Mouse (Mus musculus) CD8-positive naive resting alpha-beta T cell, adult 2 months (primary cell): ENCODE measurements around the gene Gys1.
"Not testable (repeated sequence)": the region's sequence is repeated elsewhere in the genome, so short reads cannot be mapped to it uniquely, and the experiment has no call there.

Source experiments
- DNase-seq, 2 experiments: peaks; one replicate each; pipeline ENCODE4 v3.0.0; 2022; ENCODE audit warnings: low read depth in 2 of 2, low spot score in 2 of 2

Gys1 gene

GRCm38 (mm10) chr7:45455932-45456696, 21.5 kb downstream of the Gys1 start:
- no peak for DNase-seq

DNA sequence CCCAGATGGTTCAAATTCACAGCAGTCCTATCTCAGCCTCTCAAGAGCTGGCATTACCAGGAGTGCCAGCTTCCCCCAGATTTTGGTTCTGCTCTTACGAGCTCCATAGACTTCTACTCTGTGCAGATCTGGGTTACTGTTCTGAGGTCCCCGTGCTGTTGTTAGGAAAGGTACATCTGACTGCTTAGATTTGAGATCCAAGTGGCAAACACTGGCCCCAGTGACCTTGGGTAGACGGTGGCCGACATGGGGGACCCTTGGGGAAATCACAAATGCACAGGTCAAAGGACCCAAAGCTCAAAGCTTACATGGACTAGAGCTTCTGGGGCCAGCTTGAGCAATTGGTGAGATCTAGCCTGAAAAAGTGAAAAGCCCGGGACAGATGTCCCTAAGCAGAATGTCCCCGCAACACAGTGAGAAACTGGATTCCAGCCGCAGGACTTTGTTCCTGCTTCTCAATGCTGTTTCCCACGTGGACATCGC, 22.1 kb downstream of the Gys1 start:
- no peak for DNase-seq

GRCm38 (mm10) chr7:45457204-45458060, 22.8 kb downstream of the Gys1 start:
- DNase-seq, result no peak

DNA sequence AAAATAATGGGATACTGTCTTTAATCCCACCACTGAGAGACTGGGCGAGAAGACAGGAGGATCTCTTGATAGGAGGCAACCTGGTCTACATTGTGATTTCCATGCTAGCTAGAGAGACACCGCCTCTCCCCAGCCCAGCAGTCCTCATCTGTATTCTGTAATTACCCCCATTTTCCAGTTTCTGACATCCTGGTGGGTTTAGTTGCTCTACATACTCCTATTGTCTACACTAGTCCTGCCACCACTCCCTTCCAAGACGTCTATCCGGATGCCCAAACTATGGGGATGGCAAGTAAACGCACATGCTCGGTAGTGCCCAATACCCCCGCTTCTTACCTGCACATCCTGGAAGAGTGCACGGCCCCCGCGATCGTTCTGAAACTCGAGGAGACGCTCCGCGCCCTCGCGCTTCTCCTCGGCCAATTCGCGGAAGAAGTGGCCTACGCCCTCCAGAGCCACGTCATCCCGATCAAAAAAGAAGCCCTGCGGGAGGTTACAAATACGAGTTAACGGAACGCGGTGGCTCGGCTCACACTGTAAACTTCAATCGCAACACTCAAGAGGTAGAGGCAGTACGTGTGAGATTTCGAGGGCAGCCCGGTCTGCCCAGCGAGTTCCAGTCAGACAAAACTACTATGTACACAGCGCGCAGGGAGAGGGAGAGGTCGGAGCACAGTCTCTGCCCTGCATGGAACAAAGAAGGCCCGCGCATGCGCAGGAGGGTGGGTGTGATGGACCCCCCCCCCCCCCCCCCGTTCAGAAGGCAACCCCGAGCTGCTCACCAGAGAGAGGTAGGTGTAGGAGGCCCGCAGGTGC, 24.3 kb downstream of the Gys1 start:
- peak; percentile 60 to 70 for DNase-seq

DNA sequence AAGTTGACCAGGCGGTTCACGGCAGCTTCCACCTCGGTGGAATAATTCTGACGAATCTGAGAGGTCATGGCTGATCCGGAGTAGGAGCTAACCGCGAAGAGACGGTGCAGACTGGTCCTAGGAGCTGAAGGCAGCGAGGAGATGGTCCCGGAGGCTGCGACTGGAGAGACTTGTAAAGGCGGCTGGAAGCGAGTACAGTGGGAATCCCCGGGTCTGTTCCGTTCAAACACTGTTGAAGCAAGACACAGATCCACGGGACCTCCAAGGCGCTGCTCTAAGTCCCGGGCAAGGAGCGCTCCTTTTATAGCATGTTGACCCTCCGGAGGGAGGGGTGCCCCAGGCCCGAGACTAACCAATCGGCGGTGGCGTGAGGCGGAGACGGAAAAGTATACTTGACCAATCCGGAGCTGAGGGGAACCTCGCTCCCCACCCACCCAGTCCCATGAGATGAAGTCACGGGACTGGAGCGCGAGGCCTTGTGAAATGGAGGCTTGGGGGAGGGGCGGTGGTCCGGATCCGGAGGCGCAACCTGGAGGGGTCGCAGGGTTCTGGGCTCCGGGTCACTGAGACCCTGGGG, 25.0 kb downstream of the Gys1 start, which contains the start of gene Ftl1:
TSS of gene Ftl1 (minus strand) at position 321 of the 577 bp plus-strand sequence.
- peak; percentile 88 to 89 for DNase-seq

- DNase-seq, result no peak
Measured at GRCm38 (mm10) chr7:45460377-45460776, 25.7 kb downstream of the Gys1 start.

GRCm38 (mm10) chr7:45460860-45461314, 26.2 kb downstream of the Gys1 start:
- DNase-seq, result no peak

- DNase-seq, result no peak
Measured at GRCm38 (mm10) chr7:45461326-45461725, 26.7 kb downstream of the Gys1 start.

- no peak for DNase-seq
Measured at GRCm38 (mm10) chr7:45461781-45462180, 27.1 kb downstream of the Gys1 start.

GRCm38 (mm10) chr7:45462325-45462724, 27.7 kb downstream of the Gys1 start:
- DNase-seq, result no peak

- DNase-seq, result not testable (repeated sequence)
Measured at GRCm38 (mm10) chr7:45462868-45463267, 28.2 kb downstream of the Gys1 start.

- DNase-seq, result no peak
Measured at GRCm38 (mm10) chr7:45463987-45464778, 29.5 kb downstream of the Gys1 start.

- DNase-seq, result no peak
Measured at GRCm38 (mm10) chr7:45465112-45465511, 30.5 kb downstream of the Gys1 start.

DNA sequence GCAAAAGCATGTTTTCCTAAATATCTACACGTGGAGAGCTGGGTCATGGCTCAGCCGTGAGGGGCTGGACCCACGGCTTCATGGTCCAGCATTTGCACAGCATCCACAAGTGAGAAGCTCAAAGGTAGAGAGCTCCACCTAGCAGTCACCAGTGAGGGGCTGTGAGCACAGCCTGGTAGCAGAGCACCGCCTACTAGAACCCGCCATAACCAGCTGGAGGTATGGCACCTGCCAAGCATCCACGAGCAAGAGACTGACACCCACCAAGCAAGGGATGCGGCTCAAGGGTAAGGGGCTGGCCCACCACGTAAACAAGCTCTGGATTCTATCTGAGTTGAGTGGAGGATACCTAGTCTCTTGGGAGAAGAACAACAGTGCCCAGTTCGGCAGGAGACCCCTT, 30.9 kb downstream of the Gys1 start:
- DNase-seq, result no peak

GRCm38 (mm10) chr7:45466283-45467089, 31.8 kb downstream of the Gys1 start, which contains the start of gene Bax:
Bax (minus strand) TSS chr7:45466898.
- DNase-seq, result peak; percentile 83 to 91

DNA sequence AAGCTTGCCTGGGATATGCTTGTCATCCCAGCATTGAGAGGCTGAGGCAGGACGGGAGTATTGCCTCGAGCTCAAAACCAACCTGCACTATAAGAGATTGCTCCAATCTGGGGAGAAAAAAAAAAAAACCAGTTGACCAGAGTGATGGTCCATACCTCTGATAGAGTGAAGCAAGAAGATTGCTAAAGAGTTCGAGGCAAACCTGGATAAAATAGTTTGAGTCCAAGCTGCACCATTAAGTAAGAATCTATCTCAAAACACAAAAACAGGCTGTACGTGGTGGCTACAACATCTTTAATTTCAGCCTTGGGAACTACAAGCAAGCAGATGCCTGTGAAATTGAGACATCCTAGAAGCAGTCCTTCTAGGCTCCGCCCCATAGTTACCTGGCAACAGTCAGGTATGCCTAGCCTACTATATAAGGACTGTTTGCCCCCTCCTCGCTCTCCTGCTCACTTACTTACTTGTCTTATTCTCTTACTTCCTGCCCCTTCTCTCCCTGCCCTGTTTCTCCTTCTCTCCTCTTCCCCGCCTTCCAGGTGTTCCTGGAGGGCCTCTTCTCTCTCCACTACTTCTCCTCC, 32.5 kb downstream of the Gys1 start:
- DNase-seq, result no peak

- DNase-seq, result peak; percentile 54 to 80
Measured at GRCm38 (mm10) chr7:45470869-45471268, 36.2 kb downstream of the Gys1 start.

GRCm38 (mm10) chr7:45475291-45475969, 40.8 kb downstream of the Gys1 start:
- DNase-seq, result no peak
